Mouse (Mus musculus) thymus, adult 2 months (tissue): Measurements from ENCODE around the gene Adgrb3. TPM values are rescaled to one million over a fixed set of nuclear protein-coding genes. Genes with fewer than 3 reads are reported as not detected.
"Not testable (repeated sequence)": the region's sequence is repeated elsewhere in the genome, so short reads cannot be mapped to it uniquely, and the experiment has no call there.

ENCODE experiments used
- DNase-seq: peaks from one replicate; pipeline ENCODE4 v3.0.0; 2021
- H3K27ac ChIP-seq: fragments of 200-500 bp; 2 replicates; pipeline ENCODE4 v1.5.1; 2012; ENCODE audit warnings: low read length, control low read depth; ENCODE audit not compliant: control insufficient read depth, insufficient read depth
- H3K27me3 ChIP-seq: fragments of 200-500 bp; 2 replicates; pipeline ENCODE4 v1.6.1; 2012; ENCODE audit warnings: mild to moderate bottlenecking, low read length, moderate library complexity, mixed read lengths; ENCODE audit not compliant: control insufficient read depth, insufficient read depth
- H3K36me3 ChIP-seq: fragments of 200-500 bp; 2 replicates; pipeline ENCODE4 v1.6.1; 2012; ENCODE audit warnings: mild to moderate bottlenecking, low read length, moderate library complexity; ENCODE audit not compliant: control insufficient read depth, insufficient read depth
- H3K4me1 ChIP-seq: fragments of 200-500 bp; replicated peaks from 2 replicates; pipeline ENCODE4 v1.6.1; 2012; ENCODE audit warnings: low read length; ENCODE audit not compliant: control insufficient read depth, insufficient read depth
- H3K4me3 ChIP-seq: fragments of 200-500 bp; 2 replicates; pipeline ENCODE4 v1.5.1; 2012; ENCODE audit warnings: mild to moderate bottlenecking, low read length, control low read depth, moderate library complexity; ENCODE audit not compliant: control insufficient read depth, insufficient read depth
- CTCF ChIP-seq: fragments of 200-500 bp; IDR thresholded peaks from 2 replicates; pipeline ENCODE4 v1.5.1; 2012; ENCODE audit warnings: mild to moderate bottlenecking, control low read depth, low read length, moderate library complexity, borderline replicate concordance; ENCODE audit not compliant: control insufficient read depth, poor library complexity, insufficient read depth; ENCODE audit errors: extremely low read depth
- POLR2A ChIP-seq: fragments of 200-500 bp; IDR thresholded peaks from 2 replicates; pipeline ENCODE4 v1.6.1; 2012; ENCODE audit warnings: mild to moderate bottlenecking, low read length, control low read depth, moderate library complexity; ENCODE audit not compliant: control insufficient read depth, poor library complexity, insufficient read depth; ENCODE audit errors: extremely low read depth
- WGBS: fragments of 180-500 bp; shearing (Covaris S2); methylation state at CpG from one replicate; pipeline ENCODE4 v1.1.7; 2018; 5-methylcytosine and 5-hydroxymethylcytosine counted together
- polyA plus RNA-seq: library from polyadenylated mRNA; depleted of rRNA; stranded (reverse); fragments of >200 nt; gene quantifications from 2 replicates; pipeline ENCODE4 v1.2.3, GENCODE M21; 2012

Adgrb3 gene
- polyA plus RNA-seq, 1 experiment, result 0.05 TPM

DNA sequence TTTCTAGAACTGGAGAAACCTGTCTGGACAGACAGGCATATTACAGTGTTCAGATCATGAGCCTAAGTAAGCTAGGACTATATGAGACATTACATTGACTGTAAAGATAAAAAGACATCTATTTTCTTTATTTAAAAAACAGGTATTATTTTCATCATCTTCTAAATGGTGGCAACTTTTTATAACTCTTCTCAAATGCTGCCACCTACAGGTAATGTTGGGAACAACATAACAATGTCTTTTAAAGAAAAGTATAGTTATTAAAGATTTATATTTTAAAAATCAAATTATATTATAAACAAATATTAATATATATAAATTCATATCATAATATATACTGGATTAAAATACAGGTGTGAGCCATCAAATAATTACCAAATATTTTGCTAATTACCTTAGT lies 212.6 kb downstream of the Adgrb3 start:
- Histone ChIP-seq H3K27me3 (no peaks in the 10 kb centered on the region), H3K27ac (no peak overlapping the region), H3K4me1 (no peaks in the 10 kb centered on the region), H3K36me3 (no peaks in the 10 kb centered on the region), H3K4me3 (no peak overlapping the region)
- no peak for DNase-seq
- no peak for TF ChIP-seq POLR2A
- no peak for TF ChIP-seq CTCF

DNA sequence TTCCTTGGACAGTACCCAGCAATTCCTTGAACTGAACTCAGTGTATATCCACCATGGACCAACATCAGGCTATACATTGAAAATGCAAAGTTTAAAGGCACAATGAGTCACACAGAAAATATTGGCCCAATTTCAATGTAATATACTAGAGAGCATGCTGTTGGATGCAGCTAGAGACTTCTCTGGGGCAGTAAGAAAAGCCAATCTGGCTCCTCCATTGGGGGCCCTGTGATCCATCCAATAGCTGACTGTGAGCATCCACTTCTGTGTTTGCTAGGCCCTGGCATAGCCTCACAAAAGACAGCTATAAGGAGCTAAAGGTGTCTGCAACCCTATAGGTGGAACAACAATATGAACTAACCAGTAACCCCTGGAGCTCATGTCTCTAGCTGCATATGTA lies 218.7 kb downstream of the Adgrb3 start:
- H3K36me3 ChIP-seq, H3K27ac ChIP-seq, H3K4me3 ChIP-seq, H3K4me1 ChIP-seq, DNase-seq, H3K27me3 ChIP-seq: not testable (repeated sequence)

- TF ChIP-seq CTCF (no peak), POLR2A (no peak)
- H3K36me3 ChIP-seq, result no peaks in the 10 kb centered on the region
- no peak overlapping the region for H3K27ac ChIP-seq
- H3K27me3 ChIP-seq, result no peaks in the 10 kb centered on the region
- no peaks in the 10 kb centered on the region for H3K4me1 ChIP-seq
- no peak for DNase-seq
- no peak overlapping the region for H3K4me3 ChIP-seq
- 88% methylated on average over 5 of the region's 5 CpGs for WGBS
These were observed 230.6 kb downstream of the Adgrb3 start for GRCm38 (mm10) chr1:25598941-25599340.

GRCm38 (mm10) chr1:25588568-25589118 lies 240.9 kb downstream of the Adgrb3 start:
- WGBS, result 71% methylated on average over 2 of the region's 2 CpGs
- Histone ChIP-seq H3K4me3 (no peak overlapping the region), H3K4me1 (no peaks in the 10 kb centered on the region), H3K27ac (no peak overlapping the region), H3K36me3 (no peaks in the 10 kb centered on the region), H3K27me3 (no peaks in the 10 kb centered on the region)
- TF ChIP-seq POLR2A (no peak), CTCF (no peak)
- DNase-seq, result no peak

- no peak overlapping the region for H3K27ac ChIP-seq
- no peak for DNase-seq
- no peaks in the 10 kb centered on the region for H3K36me3 ChIP-seq
- TF ChIP-seq POLR2A (no peak), CTCF (no peak)
- 69% methylated on average over 1 of the region's 1 CpGs for WGBS
- H3K4me1 ChIP-seq, result no peaks in the 10 kb centered on the region
- H3K4me3 ChIP-seq, result no peak overlapping the region
- no peaks in the 10 kb centered on the region for H3K27me3 ChIP-seq
These were observed 247.8 kb downstream of the Adgrb3 start for GRCm38 (mm10) chr1:25581698-25582097.

DNA sequence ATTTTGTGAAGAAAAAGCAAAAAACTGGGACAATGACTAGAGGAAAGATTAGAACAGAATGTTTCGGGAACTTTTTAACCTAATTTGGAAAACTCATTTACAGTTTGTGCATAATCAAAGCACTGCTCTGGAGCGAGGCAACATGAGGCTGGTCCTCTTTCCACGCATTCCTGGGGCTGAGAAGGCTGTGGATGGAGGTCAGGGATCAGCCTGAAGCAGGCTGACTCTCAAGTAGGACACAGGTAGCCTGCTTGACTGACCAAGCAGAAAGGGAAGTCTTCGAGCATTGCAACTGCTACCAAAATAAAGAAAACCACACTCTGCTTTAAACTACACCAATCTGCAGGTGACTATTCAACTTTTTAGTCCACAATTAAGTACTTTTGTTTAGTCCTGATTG lies 251.7 kb downstream of the Adgrb3 start:
- Histone ChIP-seq H3K27ac (no peak overlapping the region), H3K36me3 (no peaks in the 10 kb centered on the region), H3K27me3 (no peaks in the 10 kb centered on the region), H3K4me1 (no peaks in the 10 kb centered on the region), H3K4me3 (no peak overlapping the region)
- no peak for DNase-seq
- WGBS, result 71% methylated on average over 4 of the region's 4 CpGs
- TF ChIP-seq POLR2A, result no peak
- no peak for TF ChIP-seq CTCF

DNA sequence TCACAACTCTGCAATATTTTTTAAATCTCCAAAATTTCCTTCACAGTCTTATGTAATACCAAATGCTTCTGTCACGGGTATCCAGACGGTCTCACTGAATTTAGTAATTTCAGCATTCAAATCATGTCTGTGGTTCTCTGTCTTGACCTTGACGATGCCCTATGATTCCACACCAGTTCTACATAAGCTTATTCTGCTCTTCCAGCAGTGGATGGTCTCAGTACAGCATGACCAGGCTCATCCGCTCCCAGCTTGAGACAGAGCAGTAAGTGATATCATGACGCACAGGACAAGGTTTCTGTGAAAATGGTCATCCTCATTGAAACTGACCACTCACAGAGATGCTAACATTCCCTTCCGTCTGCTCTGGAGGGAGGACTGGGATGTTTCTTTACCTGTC lies 252.9 kb downstream of the Adgrb3 start:
- Histone ChIP-seq H3K27me3 (no peaks in the 10 kb centered on the region), H3K27ac (no peak overlapping the region), H3K4me3 (no peak overlapping the region), H3K4me1 (no peaks in the 10 kb centered on the region), H3K36me3 (no peaks in the 10 kb centered on the region)
- no peak for TF ChIP-seq POLR2A
- no peak for TF ChIP-seq CTCF
- no peak for DNase-seq
- 96% methylated on average over 6 of the region's 6 CpGs for WGBS

- Histone ChIP-seq H3K27me3 (no peaks in the 10 kb centered on the region), H3K4me3 (no peak overlapping the region), H3K4me1 (no peaks in the 10 kb centered on the region), H3K36me3 (no peaks in the 10 kb centered on the region), H3K27ac (no peak overlapping the region)
- DNase-seq, result no peak
- TF ChIP-seq POLR2A, result no peak
- no peak for TF ChIP-seq CTCF
- 97% methylated on average over 1 of the region's 1 CpGs for whole genome bisulfite sequencing
These were observed 261.4 kb downstream of the Adgrb3 start for GRCm38 (mm10) chr1:25568096-25568495.
